8 mouse cellular contexts compared by ENCODE assay signal in genomic region chr10:39730976-39731735, GRCm38 (mm10). TPM values are rescaled to one million over a fixed set of nuclear protein-coding genes. Genes with fewer than 3 reads are reported as not detected.
A peak's percentile ranks its signal among the peaks of the same experiment; 100 is the strongest.
DNase-seq lines count a peak whose midpoint lies in the region; ATAC-seq and TF ChIP-seq lines count a peak whose summit lies in the region.

No protein-coding gene starts in this region.

- TF ChIP-seq CTCF in lung, adult 2 months (IDR thresholded peaks at IDR 0.05; ENCODE audit: insufficient read depth, low read length), result no peak

- DNase-seq in ES-E14 (ENCODE audit: low read depth, low spot score), result peak; percentile 79
- peak; percentile 95 for DNase-seq in forebrain, embryonic 14.5 days (ENCODE audit: low spot score)
- peak; percentile 93 for DNase-seq in heart, postnatal 10 days
- peak; percentile 68 to 87 for DNase-seq in layer of hippocampus, adult 18-20 months (ENCODE audit: low spot score in 2 of 2)
- DNase-seq in lung, adult 2 months, result peak; percentile 89
- peak; percentile 87 to 89 for DNase-seq in thymus, postnatal 10 days (ENCODE audit: low spot score in 2 of 2)

- peak overlapping the region; percentile 87 to 95 for H3K4me3 ChIP-seq in ES-E14 (ENCODE audit: insufficient read depth in 1 of 2, low read depth in 1 of 2, low read length in 2 of 2, poor library complexity in 1 of 2, severe bottlenecking in 1 of 2)
- H3K4me3 ChIP-seq in forebrain, embryonic 14.5 days (ENCODE audit: low read depth, low read length), result peak overlapping the region; percentile 87
- peak overlapping the region; percentile 99 for H3K4me3 ChIP-seq in lung, adult 2 months (replicated peaks; ENCODE audit: extremely low read depth, low read depth, low read length)
- peak overlapping the region; percentile 81 for H3K4me3 ChIP-seq in neural tube, embryonic 15.5 days (replicated peaks)

- in situ Hi-C loops in ES-E14 (cut with MboI; ENCODE audit: low sequenced_read_pairs in 2 of 2, unreplicated experiment in 2 of 2), result no loop called here

- 1% methylated on average over 46 of the region's 66 CpGs for WGBS in forebrain, embryonic 14.5 days
- 0% methylated on average over 40 of the region's 66 CpGs for WGBS in lung, adult 2 months
- under 1% methylated on average over 39 of the region's 66 CpGs for WGBS in neural tube, embryonic 15.5 days

- ATAC-seq in cerebellum, adult (ENCODE audit: insufficient number of reproducible peaks, low FRiP score, low TSS enrichment), result peak; percentile 74
- ATAC-seq in forebrain, embryonic 14.5 days, result peak; percentile 89
- ATAC-seq in neural tube, embryonic 15.5 days (ENCODE audit: low FRiP score), result peak; percentile 90

- H3K9ac ChIP-seq in ES-E14 (ENCODE audit: insufficient read depth, low read depth, low read length, poor library complexity, severe bottlenecking), result peak overlapping the region; percentile 95
- H3K9ac ChIP-seq in forebrain, embryonic 14.5 days (ENCODE audit: low read length), result peak overlapping the region; percentile 96
- H3K9ac ChIP-seq in neural tube, embryonic 15.5 days (replicated peaks), result peak overlapping the region; percentile 98

- H3K4me1 ChIP-seq in ES-E14 (ENCODE audit: control insufficient read depth in 2 of 2, insufficient read depth in 2 of 2, low read length in 2 of 2, poor library complexity in 1 of 2), result peaks cover 3 to 10% of the 10 kb centered on the region in 2 experiments; a peak in 2 of 4 replicates
- peaks cover 15% of the 10 kb centered on the region; the same call in 1 of the 2 replicates for H3K4me1 ChIP-seq in forebrain, embryonic 14.5 days (ENCODE audit: control insufficient read depth, insufficient read depth, low read length)
- no peaks in the 10 kb centered on the region; the same call in 1 of the 2 replicates for H3K4me1 ChIP-seq in lung, adult 2 months (ENCODE audit: control insufficient read depth, insufficient read depth, low read length)
- peaks cover 12% of the 10 kb centered on the region for H3K4me1 ChIP-seq in neural tube, embryonic 15.5 days

- intact Hi-C loops in heart, postnatal 10 days (cut with DNase I), result loop anchor here (5.0 kb wide), 4 partner anchors 84 to 559 kb away; no protein-coding TSS in a partner anchor

- TF ChIP-seq POLR2A in lung, adult 2 months (IDR thresholded peaks at IDR 0.05; ENCODE audit: borderline replicate concordance, extremely low read depth, low read depth, low read length), result peak; percentile 44; the same call in 1 of the 2 replicates

- H3K4me2 ChIP-seq in forebrain, embryonic 14.5 days (ENCODE audit: low read length), result peak overlapping the region; percentile 71
- H3K4me2 ChIP-seq in neural tube, embryonic 15.5 days, result peak overlapping the region; percentile 68

- no peaks in the 10 kb centered on the region for H3K36me3 ChIP-seq in ES-E14 (ENCODE audit: control insufficient read depth, insufficient read depth, low read length, poor library complexity, severe bottlenecking)
- no peaks in the 10 kb centered on the region for H3K36me3 ChIP-seq in forebrain, embryonic 14.5 days (ENCODE audit: control insufficient read depth, insufficient read depth, low read length)
- no peaks in the 10 kb centered on the region for H3K36me3 ChIP-seq in neural tube, embryonic 15.5 days

- H3K27ac ChIP-seq in ES-E14 (ENCODE audit: insufficient read depth, low read depth, low read length, poor library complexity, severe bottlenecking), result peak overlapping the region; percentile 98
- peak overlapping the region; percentile 100 for H3K27ac ChIP-seq in forebrain, embryonic 14.5 days (ENCODE audit: low read depth, low read length)
- peak overlapping the region; percentile 100 for H3K27ac ChIP-seq in neural tube, embryonic 15.5 days (replicated peaks)

- no peaks in the 10 kb centered on the region for H3K9me3 ChIP-seq in ES-E14 (ENCODE audit: control insufficient read depth, insufficient read depth, low read depth, low read length)
- no peaks in the 10 kb centered on the region for H3K9me3 ChIP-seq in forebrain, embryonic 14.5 days (replicated peaks; ENCODE audit: control insufficient read depth, low read length)
- no peaks in the 10 kb centered on the region for H3K9me3 ChIP-seq in neural tube, embryonic 15.5 days (replicated peaks)

- no peaks in the 10 kb centered on the region for H3K27me3 ChIP-seq in forebrain, embryonic 14.5 days (replicated peaks; ENCODE audit: control insufficient read depth, insufficient read depth, low read length)
- no peaks in the 10 kb centered on the region for H3K27me3 ChIP-seq in neural tube, embryonic 15.5 days (replicated peaks)

TF ChIP-seq in ES-E14, 5 proteins besides CTCF, POLR2A, EP300 and RAD21:
- TF ChIP-seq CHD2 (IDR thresholded peaks at IDR 0.05; ENCODE audit: low read depth, low read length) (no peak), HCFC1 (IDR thresholded peaks at IDR 0.05; ENCODE audit: borderline replicate concordance, insufficient read depth, low read length) (no peak), ZC3H11A (IDR thresholded peaks at IDR 0.05; ENCODE audit: borderline replicate concordance, low read depth, low read length) (no peak), ZNF384 (IDR thresholded peaks at IDR 0.05; ENCODE audit: low read depth, low read length) (no peak), MAFK (IDR thresholded peaks at IDR 0.05; ENCODE audit: insufficient read depth, low read depth, low read length) (no peak)

RNA-seq across cellular contexts. Expression of gene Rev3l, which starts 0.8 kb away (rescaled TPM):
- total RNA-seq in ES-E14 (2012; rRNA removed), result 35.0 and 35.8 TPM in 2 replicates
- 31.6 and 33.3 TPM in 2 replicates for polyA plus RNA-seq in forebrain, embryonic 14.5 days (2014; fragmentation: Nextera tagmentation; extraction: Ambion mirVana)
- total RNA-seq in heart, postnatal 10 days (2021), result 10 to 100 TPM; 23.1 to 30.5 TPM
- total RNA-seq in layer of hippocampus, adult 18-20 months (2021), result 10 to 100 TPM; 29.2 to 30.8 TPM
- polyA plus RNA-seq in lung, adult 2 months (2012; rRNA removed), result 8.7 and 13.0 TPM in 2 replicates
- polyA plus RNA-seq in neural tube, embryonic 15.5 days (2015; fragmentation: Nextera tagmentation; extraction: Ambion mirVana), result 33.7 and 38.1 TPM in 2 replicates

Comparison
In these comparisons a context has a peak if more than half of its experiments do, and no peak if none do; other contexts are left out.
1. Peak in every context shown above with its lines: DNase-seq, ATAC-seq, H3K4me3 ChIP-seq and H3K27ac ChIP-seq.